Mouse (Mus musculus): Measurements from ENCODE around the gene Gm48552. TPM values are rescaled to one million over a fixed set of nuclear protein-coding genes. Genes with fewer than 3 reads are reported as not detected.

Gene Gm48552
- polyA plus RNA-seq, 1 experiment from 2014 or later = 2.7 TPM

DNA sequence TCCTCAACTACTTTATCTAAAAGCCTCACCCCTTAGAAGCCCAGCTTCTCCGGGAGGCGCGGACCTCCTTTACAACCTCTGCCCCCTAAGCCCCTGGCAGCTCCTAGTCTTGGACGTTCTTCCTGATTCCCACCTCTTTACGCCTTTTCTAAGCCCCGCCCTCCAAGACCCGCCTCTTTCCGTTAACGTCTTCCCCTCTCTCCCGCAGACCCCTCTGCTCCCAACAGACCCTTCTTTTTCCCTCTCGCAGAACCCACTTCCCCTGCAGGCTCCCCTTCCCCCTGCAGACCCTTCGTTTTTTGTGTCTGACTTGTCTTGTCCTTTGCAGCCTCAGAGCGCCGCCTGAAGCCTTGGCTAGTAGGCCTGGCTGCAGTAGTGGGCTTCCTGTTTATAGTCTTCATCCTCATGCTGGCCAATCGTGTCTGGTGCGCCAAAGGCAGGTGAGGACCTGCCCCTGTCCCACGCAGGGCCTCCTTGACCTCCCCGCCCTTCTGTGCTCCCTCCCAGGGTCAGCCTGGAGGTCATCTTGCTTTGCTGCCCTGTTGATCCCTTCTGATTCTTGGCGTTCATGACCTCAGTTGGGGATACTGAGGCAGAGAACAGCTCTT is 4.8 kb downstream of the Gm48552 start:
- ATAC-seq (ENCODE audit: low FRiP score, low read depth) = no peak
- H3K4me2 ChIP-seq = peak overlapping the region; percentile 48
- H3K4me1 ChIP-seq (replicated peaks) = peaks cover 37% of the 10 kb centered on the region
- WGBS = 9% methylated on average over 19 of the region's 19 CpGs
- no peak overlapping the region for H3K27ac ChIP-seq (replicated peaks)
- H3K36me3 ChIP-seq = peaks cover 3% of the 10 kb centered on the region; the same call in 1 of the 2 replicates
- no peaks in the 10 kb centered on the region for H3K9me3 ChIP-seq
- no peak overlapping the region for H3K9ac ChIP-seq
- H3K4me3 ChIP-seq = peak overlapping the region; percentile 5; the same call in 1 of the 2 replicates
- H3K27me3 ChIP-seq = no peaks in the 10 kb centered on the region

DNA sequence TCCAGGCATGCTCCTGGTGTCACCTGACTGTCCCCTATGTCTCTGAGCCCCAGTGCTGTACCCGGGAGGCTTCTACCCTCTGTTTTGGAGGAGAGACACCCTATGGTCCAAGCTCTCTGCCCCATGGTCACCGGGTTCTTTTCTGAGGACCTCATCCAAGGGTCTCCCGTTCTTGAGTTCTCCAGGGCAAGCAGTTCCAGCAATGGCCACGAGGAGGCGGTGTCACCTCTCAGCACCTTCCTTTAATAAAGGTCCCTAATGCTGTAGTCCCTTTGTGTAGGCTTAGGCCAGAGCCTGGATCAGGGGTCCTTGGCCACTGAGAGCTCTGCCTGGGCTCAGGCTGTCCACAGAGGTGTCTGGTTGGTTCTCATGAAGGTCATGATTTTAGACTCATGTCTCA is 6.3 kb downstream of the Gm48552 start:
- H3K27me3 ChIP-seq = no peaks in the 10 kb centered on the region
- H3K9me3 ChIP-seq = no peaks in the 10 kb centered on the region
- no peak overlapping the region for H3K9ac ChIP-seq
- no peak overlapping the region for H3K27ac ChIP-seq (replicated peaks)
- H3K4me2 ChIP-seq = no peak overlapping the region
- no peak overlapping the region for H3K4me3 ChIP-seq
- no peaks in the 10 kb centered on the region for H3K36me3 ChIP-seq
- no peak for ATAC-seq (ENCODE audit: low FRiP score, low read depth)
- WGBS = 20% methylated on average over 5 of the region's 5 CpGs
- peaks cover 35% of the 10 kb centered on the region for H3K4me1 ChIP-seq (replicated peaks)

DNA sequence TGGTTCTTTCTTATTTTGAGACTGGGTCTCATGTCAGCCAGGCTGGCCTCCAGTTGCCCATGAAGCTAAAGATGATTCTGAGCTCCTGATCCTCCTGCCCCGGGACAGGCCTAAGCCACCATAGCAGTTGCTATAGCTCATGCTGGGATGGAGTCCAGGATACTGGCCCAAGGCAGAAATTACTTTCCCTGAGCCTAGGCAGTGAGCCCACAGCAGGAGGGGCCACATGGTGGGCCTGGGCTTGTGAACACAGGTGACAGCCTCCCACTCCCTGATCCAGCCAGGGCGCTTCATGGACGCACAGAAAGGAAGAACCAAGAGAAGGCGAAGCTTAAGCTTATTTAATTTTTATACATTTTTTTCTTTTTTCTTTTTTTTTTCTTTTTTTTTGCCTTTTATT is 7.1 kb downstream of the Gm48552 start:
- no peak for ATAC-seq (ENCODE audit: low FRiP score, low read depth)
- WGBS = 66% methylated on average over 4 of the region's 4 CpGs
- peak overlapping the region; percentile 51; the same call in 1 of the 2 replicates for H3K27ac ChIP-seq (replicated peaks)

GRCm38 (mm10) chr10:81396749-81397148 is 7.9 kb downstream of the Gm48552 start:
- 49% methylated on average over 5 of the region's 5 CpGs for WGBS
- Histone ChIP-seq H3K9ac (no peak overlapping the region), H3K27me3 (no peaks in the 10 kb centered on the region), H3K4me2 (no peak overlapping the region), H3K9me3 (no peaks in the 10 kb centered on the region), H3K4me3 (no peak overlapping the region), H3K27ac (replicated peaks) (peak overlapping the region; percentile 51; the same call in 1 of the 2 replicates), H3K36me3 (no peaks in the 10 kb centered on the region), H3K4me1 (replicated peaks) (peaks cover 46% of the 10 kb centered on the region)
- no peak for ATAC-seq (ENCODE audit: low FRiP score, low read depth)

More for the DNA sequence above, 7.1 kb downstream of the Gm48552 start:
- no peaks in the 10 kb centered on the region for H3K36me3 ChIP-seq
- no peaks in the 10 kb centered on the region for H3K27me3 ChIP-seq
- no peak overlapping the region for H3K4me2 ChIP-seq
- H3K4me3 ChIP-seq = no peak overlapping the region
- no peaks in the 10 kb centered on the region for H3K9me3 ChIP-seq
- peaks cover 38% of the 10 kb centered on the region for H3K4me1 ChIP-seq (replicated peaks)
- no peak overlapping the region for H3K9ac ChIP-seq

- Histone ChIP-seq H3K4me2 (no peak overlapping the region), H3K9ac (no peak overlapping the region), H3K4me3 (no peak overlapping the region), H3K36me3 (0 out of 2 replicates have a peak, but pooled peaks cover 3% of the 10 kb centered on the region), H3K9me3 (no peaks in the 10 kb centered on the region), H3K27ac (replicated peaks) (no peak overlapping the region), H3K4me1 (replicated peaks) (peaks cover 55% of the 10 kb centered on the region), H3K27me3 (no peaks in the 10 kb centered on the region)
- ATAC-seq (ENCODE audit: low FRiP score, low read depth) = no peak
- WGBS = 72% methylated on average over 5 of the region's 5 CpGs
These were observed 10.5 kb downstream of the Gm48552 start for GRCm38 (mm10) chr10:81399296-81399695.

GRCm38 (mm10) chr10:81399798-81400308 is 11.0 kb downstream of the Gm48552 start:
- Histone ChIP-seq H3K36me3 (peaks cover 9% of the 10 kb centered on the region; the same call in 1 of the 2 replicates), H3K9ac (no peak overlapping the region), H3K9me3 (no peaks in the 10 kb centered on the region)

DNA sequence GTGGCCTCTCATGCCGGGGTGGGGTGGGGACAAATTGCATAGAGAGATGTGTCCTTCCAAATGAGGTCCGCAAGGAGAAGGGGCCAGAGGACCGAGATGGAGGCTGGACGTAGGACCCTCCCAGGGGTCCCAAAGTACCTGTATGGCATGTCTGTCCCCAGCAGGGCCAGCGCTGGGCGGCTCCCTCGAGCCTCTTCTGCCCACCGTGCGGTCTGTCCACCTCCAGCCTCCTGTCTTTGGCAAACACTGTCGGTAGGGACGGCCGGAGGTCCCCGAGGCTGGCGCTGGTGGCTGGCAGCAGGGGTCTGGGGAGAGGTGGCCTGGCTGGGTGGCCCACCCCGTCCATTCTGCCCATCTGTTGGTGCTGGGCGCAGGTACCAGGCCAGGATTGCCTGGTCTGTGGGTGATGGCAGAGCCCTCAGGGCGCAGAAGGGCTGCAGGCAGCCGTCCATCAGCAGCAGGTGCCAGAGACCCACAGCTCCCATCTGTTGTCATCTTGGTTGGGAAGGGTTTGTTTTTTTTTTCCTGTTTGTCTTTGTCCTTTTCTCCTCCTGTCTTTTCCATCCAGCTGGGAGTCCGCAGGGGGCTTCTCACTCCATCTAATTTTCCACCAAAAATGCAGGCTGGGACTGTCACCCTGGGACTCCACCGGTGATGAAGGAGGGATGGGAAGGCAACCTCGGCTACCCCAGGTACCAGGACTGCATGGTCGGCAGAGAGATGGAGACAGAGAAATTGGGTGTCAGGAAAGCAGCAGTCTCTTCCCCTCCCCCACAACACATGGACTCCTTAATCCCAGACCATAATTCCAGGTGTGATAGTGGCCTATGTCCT is 11.8 kb downstream of the Gm48552 start:
- Histone ChIP-seq H3K27me3 (no peaks in the 10 kb centered on the region), H3K9ac (no peak overlapping the region), H3K4me1 (replicated peaks) (peaks cover 55% of the 10 kb centered on the region), H3K27ac (replicated peaks) (peak overlapping the region; percentile 80), H3K9me3 (no peaks in the 10 kb centered on the region), H3K36me3 (peaks cover 13% of the 10 kb centered on the region), H3K4me3 (peak overlapping the region; percentile 13; the same call in 1 of the 2 replicates), H3K4me2 (peak overlapping the region; percentile 30)
- ATAC-seq (ENCODE audit: low FRiP score, low read depth) = no peak
- 38% methylated on average over 21 of the region's 22 CpGs for WGBS

More at GRCm38 (mm10) chr10:81399798-81400308, 11.0 kb downstream of the Gm48552 start:
- peak overlapping the region; percentile 42; the same call in 1 of the 2 replicates for H3K27ac ChIP-seq (replicated peaks)
- peaks cover 55% of the 10 kb centered on the region for H3K4me1 ChIP-seq (replicated peaks)
- peak overlapping the region; percentile 30; the same call in 1 of the 2 replicates for H3K4me2 ChIP-seq
- 78% methylated on average over 18 of the region's 18 CpGs for WGBS
- no peak for ATAC-seq (ENCODE audit: low FRiP score, low read depth)
- H3K4me3 ChIP-seq = 0 out of 2 replicates have a peak overlapping the region, but pooled peaks have one; percentile 9
- no peaks in the 10 kb centered on the region for H3K27me3 ChIP-seq

- H3K4me2 ChIP-seq = peak overlapping the region; percentile 30
- 26% methylated on average over 10 of the region's 10 CpGs for WGBS
- no peaks in the 10 kb centered on the region for H3K27me3 ChIP-seq
- H3K27ac ChIP-seq (replicated peaks) = peak overlapping the region; percentile 80
- 0 out of 2 replicates have a peak overlapping the region, but pooled peaks have one; percentile 13 for H3K4me3 ChIP-seq
- no peak overlapping the region for H3K9ac ChIP-seq
- H3K36me3 ChIP-seq = peaks cover 19% of the 10 kb centered on the region
- 0 out of 2 replicates have a peak, but pooled peaks have one; percentile 2 for ATAC-seq (ENCODE audit: low FRiP score, low read depth)
- peaks cover 52% of the 10 kb centered on the region for H3K4me1 ChIP-seq (replicated peaks)
- no peaks in the 10 kb centered on the region for H3K9me3 ChIP-seq
These were observed 12.4 kb downstream of the Gm48552 start for GRCm38 (mm10) chr10:81401205-81401520.

- ATAC-seq (ENCODE audit: low FRiP score, low read depth) = peak; percentile 68
- 9% methylated on average over 18 of the region's 18 CpGs for WGBS
- H3K36me3 ChIP-seq = peaks cover 22% of the 10 kb centered on the region
- no peak overlapping the region for H3K9ac ChIP-seq
- peaks cover 50% of the 10 kb centered on the region for H3K4me1 ChIP-seq (replicated peaks)
- 0 out of 2 replicates have a peak, but pooled peaks cover 2% of the 10 kb centered on the region for H3K27me3 ChIP-seq
- H3K4me3 ChIP-seq = no peak overlapping the region
- H3K4me2 ChIP-seq = peak overlapping the region; percentile 30
- peak overlapping the region; percentile 80 for H3K27ac ChIP-seq (replicated peaks)
- no peaks in the 10 kb centered on the region for H3K9me3 ChIP-seq
These were observed 12.9 kb downstream of the Gm48552 start for GRCm38 (mm10) chr10:81401521-81402226.

DNA sequence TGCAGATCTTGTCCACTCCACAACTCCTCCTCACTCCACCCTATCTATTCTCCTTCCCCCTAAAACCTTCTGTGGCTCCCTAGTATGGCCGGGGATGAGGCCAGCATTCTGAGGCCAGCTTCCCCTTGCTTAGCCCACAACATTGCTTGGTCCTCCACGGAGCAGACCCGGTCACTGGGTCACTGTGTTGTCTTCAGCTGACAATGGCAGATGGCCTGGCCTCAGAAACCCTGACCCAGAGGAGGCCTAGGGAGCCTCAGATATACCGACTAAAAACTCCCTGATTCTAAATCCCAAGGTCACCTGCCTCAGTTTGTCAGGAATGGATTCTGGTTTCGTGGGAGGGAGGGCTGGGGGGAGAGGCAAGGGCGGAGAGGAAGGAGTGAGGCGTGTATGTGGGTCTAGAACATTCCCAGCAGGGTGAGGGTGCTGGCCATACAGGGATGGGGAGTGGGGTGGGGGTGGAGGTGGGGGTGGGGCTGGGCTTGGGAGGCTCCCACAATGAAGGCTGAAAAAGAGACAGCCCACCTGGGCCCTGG is 13.5 kb downstream of the Gm48552 start:
- Histone ChIP-seq H3K4me2 (peak overlapping the region; percentile 30), H3K27me3 (0 out of 2 replicates have a peak, but pooled peaks cover 4% of the 10 kb centered on the region), H3K9me3 (no peaks in the 10 kb centered on the region), H3K27ac (replicated peaks) (peak overlapping the region; percentile 80), H3K4me3 (no peak overlapping the region), H3K4me1 (replicated peaks) (peaks cover 53% of the 10 kb centered on the region), H3K36me3 (peaks cover 28% of the 10 kb centered on the region), H3K9ac (no peak overlapping the region)
- peak; percentile 9; the same call in 1 of the 2 replicates for ATAC-seq (ENCODE audit: low FRiP score, low read depth)
- 10% methylated on average over 7 of the region's 7 CpGs for WGBS

- H3K4me2 ChIP-seq = no peak overlapping the region
These were observed 14.7 kb downstream of the Gm48552 start for GRCm38 (mm10) chr10:81403511-81403910.

More at GRCm38 (mm10) chr10:81403511-81403910, 14.7 kb downstream of the Gm48552 start:
- WGBS = 42% methylated on average over 10 of the region's 10 CpGs
- Histone ChIP-seq H3K9me3 (no peaks in the 10 kb centered on the region), H3K4me3 (no peak overlapping the region), H3K36me3 (peaks cover 29% of the 10 kb centered on the region), H3K27ac (replicated peaks) (peak overlapping the region; percentile 80; the same call in 1 of the 2 replicates), H3K9ac (no peak overlapping the region), H3K27me3 (peaks cover 9% of the 10 kb centered on the region; the same call in 1 of the 2 replicates), H3K4me1 (replicated peaks) (peaks cover 61% of the 10 kb centered on the region)
- ATAC-seq (ENCODE audit: low FRiP score, low read depth) = no peak

Measured in hindbrain, embryonic 15.5 days (tissue).